Mouse (Mus musculus): Measurements from ENCODE around the gene Sergef.

- TF ChIP-seq CTCF (IDR thresholded peaks at IDR 0.05; ENCODE audit: extremely low read depth, insufficient read depth, low read length) (no peak), POLR2A (IDR thresholded peaks at IDR 0.05; ENCODE audit: extremely low read depth, insufficient read depth, low read length) (no peak)
Measured at GRCm38 (mm10) chr7:46559006-46559405, 80.6 kb downstream of the Sergef start.
